Mouse (Mus musculus) gastrocnemius, adult 2 months (tissue): ENCODE data around the gene Gdf9. TPM values are rescaled to one million over a fixed set of nuclear protein-coding genes. Genes with fewer than 3 reads are reported as not detected.
A peak's percentile ranks its signal among the peaks of the same experiment; 100 is the strongest.

Experiments used
- DNase-seq: peaks from one replicate; pipeline ENCODE4 v3.0.0; 2022
- H3K27ac ChIP-seq: fragments of 200-600 bp; 2 replicates; pipeline ENCODE4 v1.8.1; 2022; ENCODE audit warnings: mild to moderate bottlenecking
- H3K4me3 ChIP-seq: fragments of 200-600 bp; 2 replicates; pipeline ENCODE4 v1.8.1; 2022; ENCODE audit warnings: mild to moderate bottlenecking, moderate library complexity
- CTCF ChIP-seq: fragments of 200-600 bp; IDR thresholded peaks from 2 replicates; pipeline ENCODE4 v1.8.1; 2022; ENCODE audit warnings: antibody characterized with exemption, mild to moderate bottlenecking, moderate library complexity
- intact Hi-C: fragments of 180-260 bp; cut with DNase I; formaldehyde crosslinking; loops from one replicate; pipeline ENCODE4 v1.15.1; 2025
- total RNA-seq, 2 experiments: library from RNA; stranded (reverse); gene quantifications; 2 replicates each; pipeline ENCODE4 v1.2.3; 2021

Gdf9 gene
- total RNA-seq, 2 experiments from 2014 or later = 0.26 to 0.61 TPM

DNA sequence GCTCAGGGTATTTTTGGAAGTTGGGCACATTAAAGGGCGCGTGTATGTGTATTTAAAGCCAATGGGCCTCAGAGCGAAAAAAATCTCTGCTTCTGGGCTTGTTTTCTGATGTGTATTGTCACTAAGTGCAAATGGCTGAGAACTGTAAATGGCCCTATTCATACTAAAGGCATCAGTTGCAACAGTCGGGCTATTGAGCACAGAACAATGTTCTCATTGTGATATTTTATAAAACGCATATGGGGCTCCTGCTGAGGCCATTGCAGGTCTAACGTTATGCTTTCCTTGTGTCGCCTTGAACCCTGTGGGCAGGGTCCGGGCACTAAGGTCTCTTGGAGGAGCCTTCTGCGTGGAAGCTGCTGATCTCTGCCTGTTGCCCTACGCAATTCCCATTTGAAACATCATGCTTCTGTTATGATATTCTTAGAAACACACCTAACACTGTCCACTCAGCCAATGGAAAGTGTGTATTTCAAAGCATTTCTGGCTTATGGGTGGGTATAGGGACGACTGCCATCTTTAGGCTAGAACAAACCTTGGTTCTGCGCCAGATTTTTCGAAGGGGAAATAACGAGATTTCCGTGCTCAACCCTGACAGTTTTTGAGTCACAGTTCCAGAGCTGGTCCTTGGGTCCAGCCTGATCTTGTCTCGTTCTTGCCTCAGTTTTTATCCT is 38.6 kb downstream of the Gdf9 start:
- H3K4me3 ChIP-seq = peak overlapping the region; percentile 60
- intact Hi-C loops = loop anchor here (5.0 kb wide), 1 partner anchor 53 kb away; no protein-coding TSS in a partner anchor
- peak overlapping the region; percentile 76 for H3K27ac ChIP-seq
- DNase-seq = no peak
- no peak for TF ChIP-seq CTCF

DNA sequence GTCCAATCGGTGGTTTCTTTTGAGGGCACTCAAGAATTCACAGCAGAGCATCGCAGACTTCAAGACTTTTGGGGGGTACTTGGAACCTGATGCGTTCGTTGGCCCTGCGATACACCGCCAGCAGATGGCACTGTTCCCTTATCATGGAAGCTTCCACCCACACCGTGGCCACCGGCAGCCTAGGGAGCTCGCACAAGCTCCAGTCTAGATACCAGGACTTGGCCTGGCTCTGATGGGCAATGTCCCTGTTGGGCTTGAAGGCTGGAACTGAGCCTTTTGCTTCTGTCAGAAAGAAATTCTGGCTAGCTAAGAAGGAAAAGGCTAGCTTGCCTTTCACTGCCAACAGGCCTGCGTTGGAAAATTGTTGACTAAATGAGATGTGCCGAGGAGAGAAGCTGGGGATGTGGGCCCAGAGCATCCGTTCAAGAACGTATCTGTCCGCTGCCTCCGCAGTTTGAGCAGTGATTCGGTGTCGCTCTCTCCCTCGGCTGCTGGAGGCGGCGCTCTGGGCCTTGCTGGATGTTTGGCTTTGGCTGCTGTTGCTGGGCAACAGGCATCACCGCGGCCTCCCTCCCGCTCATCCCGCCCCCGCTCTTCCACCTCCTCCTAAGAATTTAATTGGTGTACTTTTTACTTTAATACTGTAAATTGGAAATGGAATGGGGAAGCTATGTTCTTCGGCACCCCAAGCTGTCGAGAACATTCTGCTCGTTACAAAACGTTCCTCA is 39.3 kb downstream of the Gdf9 start, which contains the start of gene Gm9837:
Gene Gm9837, minus strand, starts transcription at position 512 of the 728 bp plus-strand sequence.
- peak within 1 kb of the TSS; percentile 76 for H3K27ac ChIP-seq
- TF ChIP-seq CTCF = no peak; the same call in 1 of the 2 replicates
- DNase-seq = peak; percentile 92

DNA sequence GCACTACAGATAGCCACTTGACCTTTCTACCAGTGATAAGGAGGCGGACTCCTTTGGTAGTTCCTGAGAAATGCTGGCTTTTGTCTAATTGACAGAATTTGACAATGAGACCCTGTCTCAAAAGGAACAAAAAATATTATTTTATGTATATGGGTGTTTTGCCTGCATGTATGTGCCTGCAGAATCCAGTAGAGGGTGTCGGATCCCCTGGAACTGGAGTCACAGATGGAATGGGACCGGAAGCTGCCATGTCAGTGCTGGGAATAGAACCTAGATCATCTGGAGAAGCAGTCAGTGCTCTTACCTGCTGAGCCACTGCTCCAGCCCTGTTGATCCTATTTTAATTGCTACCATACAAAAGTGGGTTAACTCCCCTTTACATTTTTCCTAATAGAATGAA is 41.9 kb downstream of the Gdf9 start:
- no peak for DNase-seq
- Histone ChIP-seq H3K27ac (no peak overlapping the region), H3K4me3 (no peak overlapping the region)
- intact Hi-C loops = no loop called here
- peak; percentile 18; the same call in 1 of the 2 replicates for TF ChIP-seq CTCF

More for the DNA sequence above, 39.3 kb downstream of the Gdf9 start, which contains the start of gene Gm9837:
- H3K4me3 ChIP-seq = peak within 1 kb of the TSS; percentile 60
- intact Hi-C loops = loop anchor here (1.0 to 5.0 kb wide), 3 partner anchors 52 to 157 kb away; partner anchors contain the start of gene Kif3a

- Histone ChIP-seq H3K4me3 (no peak overlapping the region), H3K27ac (no peak overlapping the region)
- no peak for DNase-seq
- no peak for TF ChIP-seq CTCF
- intact Hi-C loops = no loop called here
Measured at GRCm38 (mm10) chr11:53475620-53476019, 44.8 kb downstream of the Gdf9 start.

DNA sequence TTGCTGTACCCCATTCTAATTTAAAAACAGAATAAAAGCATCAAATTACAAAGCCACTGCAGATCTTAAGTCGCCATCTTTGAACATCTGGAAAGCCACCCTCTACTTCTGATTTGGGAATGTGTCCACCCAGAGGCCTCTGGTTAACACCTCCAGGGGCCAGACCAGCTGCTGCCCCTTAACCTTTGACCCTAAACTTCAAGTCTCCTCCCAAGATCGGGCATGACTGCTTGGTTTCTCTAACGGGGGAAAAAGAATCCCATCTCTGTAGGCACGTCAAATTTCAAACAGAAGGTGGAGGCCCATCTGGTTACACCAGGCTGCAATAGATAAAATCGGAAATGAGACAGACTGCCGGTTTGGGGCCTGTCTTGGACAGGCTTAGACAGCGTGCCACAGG is 47.0 kb downstream of the Gdf9 start:
- no peak overlapping the region for H3K27ac ChIP-seq
- no peak for DNase-seq
- intact Hi-C loops = no loop called here
- H3K4me3 ChIP-seq = no peak overlapping the region
- no peak for TF ChIP-seq CTCF

DNA sequence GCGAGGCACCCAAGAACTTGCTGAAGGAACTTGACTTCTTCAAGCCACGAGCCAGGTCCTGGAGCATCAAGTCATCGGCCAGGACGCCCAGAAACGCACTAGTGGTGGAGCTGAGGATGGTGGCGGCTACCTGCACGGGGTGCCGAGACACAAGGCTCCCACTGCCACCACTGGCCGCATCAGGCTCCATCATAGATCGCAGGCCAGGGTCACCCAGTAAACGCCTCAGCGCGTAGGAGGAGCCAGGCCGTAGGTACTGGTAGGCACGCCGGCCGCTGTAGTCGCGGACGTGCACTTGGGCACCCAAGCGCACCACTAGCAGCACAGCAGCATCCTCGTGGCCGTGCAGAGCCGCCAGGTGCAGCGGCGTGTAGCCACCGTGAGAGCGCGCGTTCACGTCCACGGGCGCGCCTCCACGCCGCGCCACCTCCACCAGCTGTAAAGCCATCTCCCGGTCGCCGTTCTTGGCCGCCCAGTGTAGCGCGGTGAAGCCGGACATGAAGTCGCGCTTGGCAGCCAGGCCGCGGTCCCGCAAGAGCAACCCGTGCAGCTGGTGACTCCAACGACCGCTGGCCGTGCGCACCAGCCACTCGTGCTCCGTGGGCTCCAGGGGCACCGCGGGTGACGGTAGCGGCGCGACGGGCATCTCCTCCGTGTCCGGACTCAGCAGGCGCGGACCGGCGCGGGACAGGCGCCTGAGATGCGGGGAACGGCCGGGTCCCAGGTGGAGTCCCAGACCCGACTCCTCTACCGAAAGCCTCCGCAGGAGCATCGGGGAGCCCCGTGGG is 47.8 kb downstream of the Gdf9 start:
- Histone ChIP-seq H3K27ac (no peak overlapping the region), H3K4me3 (peak overlapping the region; percentile 79)
- DNase-seq = no peak
- TF ChIP-seq CTCF = no peak
- intact Hi-C loops = no loop called here

DNA sequence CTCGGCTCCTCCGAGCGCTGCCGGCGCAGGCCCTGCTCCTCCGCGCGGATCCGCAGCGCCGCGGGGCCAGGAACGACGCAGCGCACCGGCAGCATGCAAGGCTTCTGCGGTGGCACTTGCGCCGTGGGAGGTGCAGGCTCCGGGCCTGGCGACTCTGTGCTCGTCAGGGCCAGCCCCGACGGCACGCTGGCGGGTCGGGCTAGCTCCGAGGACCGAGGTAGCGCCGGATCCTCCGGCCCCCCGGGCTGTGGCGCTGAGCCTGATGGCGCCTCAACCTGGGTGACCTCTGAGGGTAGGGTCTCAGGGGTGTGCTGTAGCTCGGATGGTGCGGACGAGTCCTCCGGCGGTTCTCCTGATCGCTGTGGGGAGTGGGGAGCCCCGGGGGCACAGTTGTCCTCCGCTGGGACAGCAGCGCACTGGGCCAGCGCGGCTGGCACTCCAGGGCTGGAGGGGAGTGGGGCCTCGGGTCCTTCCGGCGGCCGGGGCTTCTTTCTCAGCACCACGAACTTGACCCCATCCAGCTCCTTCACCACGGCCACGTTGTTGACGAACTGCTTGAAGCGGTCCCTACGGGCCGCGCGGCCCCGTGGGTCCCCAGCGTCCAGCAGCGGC is 48.5 kb downstream of the Gdf9 start:
- intact Hi-C loops = no loop called here
- Histone ChIP-seq H3K4me3 (peak overlapping the region; percentile 79), H3K27ac (peak overlapping the region; percentile 56; the same call in 1 of the 2 replicates)
- DNase-seq = peak; percentile 42
- no peak for TF ChIP-seq CTCF

DNA sequence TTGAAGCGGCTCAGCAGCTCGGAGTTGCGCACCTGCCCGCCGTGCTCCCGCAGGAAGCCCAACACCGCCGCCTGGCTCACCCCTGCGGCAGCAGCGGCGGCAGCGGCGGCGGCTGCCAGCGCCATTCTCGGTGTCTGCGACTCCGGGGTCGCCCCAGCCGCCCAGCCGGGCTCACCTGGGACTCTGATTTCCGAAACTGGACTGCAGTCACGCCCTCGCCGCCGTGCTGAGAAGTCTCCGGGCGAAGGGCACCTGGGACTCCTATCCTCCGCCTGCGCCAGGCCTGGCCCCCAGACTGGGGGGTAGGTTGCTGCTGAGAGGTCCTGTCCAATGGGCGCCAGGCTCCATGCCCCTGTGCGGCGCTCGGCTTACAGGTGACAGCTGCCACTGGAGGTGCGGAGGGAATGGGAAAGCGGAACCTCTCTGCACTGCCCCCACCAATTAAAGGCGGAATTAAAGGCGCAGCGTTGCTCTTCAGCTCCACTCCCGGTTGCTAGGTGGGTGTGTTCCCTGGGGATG is 49.0 kb downstream of the Gdf9 start, which contains the start of the genes Gm9945 and Sowaha:
Gene Gm9945, plus strand, starts transcription at position 384 of the 519 bp plus-strand sequence.
Gene Sowaha, minus strand, starts transcription at position 492 of the 519 bp plus-strand sequence.
- H3K27ac ChIP-seq = peak within 1 kb of the TSS; percentile 56
- peak; percentile 38 for TF ChIP-seq CTCF
- peak; percentile 61 for DNase-seq
- H3K4me3 ChIP-seq = peak within 1 kb of the TSS; percentile 79
- intact Hi-C loops = no loop called here

GRCm38 (mm10) chr11:53481088-53481730 is 50.4 kb downstream of the Gdf9 start:
- H3K4me3 ChIP-seq = no peak overlapping the region
- intact Hi-C loops = no loop called here
- no peak overlapping the region for H3K27ac ChIP-seq
- no peak for DNase-seq
- TF ChIP-seq CTCF = no peak

DNA sequence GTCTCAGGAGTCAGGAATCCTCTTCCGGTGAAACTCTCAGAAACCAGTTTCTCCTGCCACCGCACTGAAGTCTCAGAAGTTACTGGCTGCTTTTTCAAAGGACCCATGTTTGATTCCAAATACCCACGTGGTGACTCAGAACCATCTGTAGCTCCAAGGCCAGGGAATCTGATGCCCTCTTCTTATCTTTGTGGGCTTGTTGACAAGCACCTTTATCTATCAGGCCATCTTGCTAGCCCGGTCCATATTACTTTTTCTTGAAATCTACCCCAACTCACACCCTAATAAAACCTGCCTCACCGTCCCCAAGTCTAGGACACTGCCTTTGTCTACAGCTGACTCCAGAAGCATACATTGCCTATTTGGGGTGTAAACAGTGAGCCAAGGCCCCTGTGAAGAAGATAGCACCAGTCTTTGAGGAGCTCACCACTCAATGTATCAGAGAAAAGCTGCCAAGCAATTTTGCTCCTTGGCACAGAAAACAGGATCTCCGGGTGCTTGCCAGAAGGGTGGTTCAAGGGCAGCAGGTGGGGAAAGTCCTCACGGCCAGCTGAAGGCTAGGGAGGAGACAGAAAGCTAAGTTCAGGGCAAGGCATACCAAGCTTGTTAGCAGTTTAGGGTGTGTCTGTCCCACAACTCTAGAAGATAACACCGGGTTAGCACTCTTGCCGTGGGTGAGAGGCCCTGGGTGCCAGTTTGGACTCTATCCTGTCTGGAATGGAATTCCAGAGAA is 52.5 kb downstream of the Gdf9 start:
- H3K4me3 ChIP-seq = no peak overlapping the region
- TF ChIP-seq CTCF = no peak
- no peak overlapping the region for H3K27ac ChIP-seq
- intact Hi-C loops = no loop called here
- DNase-seq = no peak

DNA sequence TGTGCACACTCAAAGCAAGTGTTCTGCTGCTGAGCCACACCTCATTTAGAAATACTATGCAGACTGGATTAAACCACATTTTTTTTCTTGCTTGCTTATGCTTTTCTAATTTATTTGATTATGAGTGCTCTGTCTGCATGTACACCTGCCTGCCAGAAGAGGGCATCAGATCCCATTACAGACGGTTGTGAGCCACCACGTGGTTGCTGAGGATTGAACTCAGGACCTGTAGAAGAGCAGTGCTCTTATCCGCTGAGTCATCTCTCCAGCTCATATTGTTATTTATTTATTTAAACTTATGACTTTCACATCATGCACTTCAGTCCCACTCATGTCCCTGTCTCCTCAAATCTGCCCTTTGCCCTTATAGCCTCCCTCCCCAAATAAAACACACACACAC is 54.9 kb downstream of the Gdf9 start:
- Histone ChIP-seq H3K4me3 (no peak overlapping the region), H3K27ac (no peak overlapping the region)
- intact Hi-C loops = no loop called here
- peak; percentile 54 for TF ChIP-seq CTCF
- no peak for DNase-seq
